Mouse (Mus musculus): ENCODE results near the gene Gm7682. TPM values are rescaled to one million over a fixed set of nuclear protein-coding genes. Genes with fewer than 3 reads are reported as not detected.
"Not testable (repeated sequence)": the region's sequence is repeated elsewhere in the genome, so short reads cannot be mapped to it uniquely, and the experiment has no call there.

The Gm7682 gene
- not detected in 2 replicates for polyA plus RNA-seq (2012; rRNA removed)

DNA sequence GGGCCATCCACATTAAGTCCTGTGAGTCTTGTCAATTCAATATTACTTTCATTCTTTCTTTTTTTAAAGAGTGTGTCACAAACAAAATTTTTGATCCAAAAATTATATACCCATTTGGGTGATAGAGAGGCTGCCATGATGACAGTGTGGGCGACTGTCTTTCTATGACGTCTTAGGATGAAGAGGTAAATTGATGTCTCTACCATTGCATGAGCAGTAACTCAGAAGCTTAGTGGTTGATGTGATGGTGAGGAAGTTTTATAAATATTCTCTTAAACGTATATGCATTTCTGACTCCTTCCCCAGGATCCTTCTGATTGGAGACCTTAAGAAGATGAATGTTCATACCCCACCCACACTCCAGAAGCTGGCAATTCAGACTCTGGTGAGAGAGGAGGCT, at the start of gene Gm7682:
TSS of gene Gm7682 (plus strand) at position 301 of the 400 bp plus-strand sequence.
- H3K27me3 ChIP-seq (replicated peaks; ENCODE audit: control insufficient read depth, insufficient read depth, low read length); DNase-seq; H3K4me3 ChIP-seq (ENCODE audit: insufficient read depth, low read depth, low read length); H3K36me3 ChIP-seq (ENCODE audit: control insufficient read depth, insufficient read depth, low read length); H3K27ac ChIP-seq (ENCODE audit: insufficient read depth, low read depth, low read length); H3K4me1 ChIP-seq (ENCODE audit: control insufficient read depth, insufficient read depth, low read length): not testable (repeated sequence)
- WGBS = no CpG with 5 or more reads among the region's 3 CpGs

Other genes with a start within 250 kb of the Gm7682 start
- not detected in 2 replicates for gene Gm3106, start 227.8 kb upstream of the Gm7682 start, polyA plus RNA-seq (2012; rRNA removed)
- not detected in 2 replicates for gene A430089I19Rik, start 139.0 kb upstream of the Gm7682 start, polyA plus RNA-seq (2012; rRNA removed)
- gene Gm6502, start 131.3 kb upstream of the Gm7682 start, polyA plus RNA-seq (2012; rRNA removed) = not detected in 2 replicates
- gene AA792892, start 106.0 kb upstream of the Gm7682 start, polyA plus RNA-seq (2012; rRNA removed) = not detected in 2 replicates
- not detected in 2 replicates for gene Gm3139, start 80.5 kb downstream of the Gm7682 start, polyA plus RNA-seq (2012; rRNA removed)
- not detected in 2 replicates for gene Gm3147, start 170.6 kb downstream of the Gm7682 start, polyA plus RNA-seq (2012; rRNA removed)
- not detected in 2 replicates for gene Gm6509, start 178.2 kb downstream of the Gm7682 start, polyA plus RNA-seq (2012; rRNA removed)
- not detected in 2 replicates for gene Gm6205, start 202.6 kb downstream of the Gm7682 start, polyA plus RNA-seq (2012; rRNA removed)